Mouse (Mus musculus) ES-E14 (cell line): ENCODE measurements around the gene Olfr282. TPM values are rescaled to one million over a fixed set of nuclear protein-coding genes. Genes with fewer than 3 reads are reported as not detected.

ENCODE experiments used
- DNase-seq: peaks from one replicate; pipeline ENCODE4 v3.0.0-alpha.2; 2013; ENCODE audit warnings: low read depth, low spot score
- H3K27ac ChIP-seq: 2 replicates; pipeline ENCODE4 v1.5.1; 2012; ENCODE audit warnings: low read depth, mild to moderate bottlenecking, low read length, moderate library complexity, mixed read lengths; ENCODE audit not compliant: poor library complexity, insufficient read depth, severe bottlenecking
- H3K36me3 ChIP-seq: 2 replicates; pipeline ENCODE4 v1.6.1; 2012; ENCODE audit warnings: mild to moderate bottlenecking, low read length, moderate library complexity, mixed read lengths; ENCODE audit not compliant: control insufficient read depth, poor library complexity, insufficient read depth, severe bottlenecking
- H3K4me1 ChIP-seq, 2 experiments: fragments of 150-350 bp in 1 of 2; sonication (generic) in 1 of 2; 2 replicates each; pipeline ENCODE4 v1.6.1; 2012; ENCODE audit warnings: low read length in 2 of 2, mild to moderate bottlenecking in 1 of 2, mixed read lengths in 1 of 2; ENCODE audit not compliant: control insufficient read depth in 2 of 2, insufficient read depth in 2 of 2, poor library complexity in 1 of 2
- H3K4me3 ChIP-seq, 2 experiments: fragments of 150-350 bp in 1 of 2; sonication (generic) in 1 of 2; 2 replicates each; pipeline ENCODE4 v1.5.1; 2012; ENCODE audit warnings: low read length in 2 of 2, low read depth in 1 of 2, mild to moderate bottlenecking in 1 of 2, mixed read lengths in 1 of 2; ENCODE audit not compliant: insufficient read depth in 1 of 2, poor library complexity in 1 of 2, severe bottlenecking in 1 of 2
- H3K9ac ChIP-seq: 2 replicates; pipeline ENCODE4 v1.6.1; 2012; ENCODE audit warnings: low read depth, mild to moderate bottlenecking, low read length, mixed read lengths; ENCODE audit not compliant: poor library complexity, insufficient read depth, severe bottlenecking
- H3K9me3 ChIP-seq: fragments of 150-350 bp; sonication (generic); 2 replicates; pipeline ENCODE4 v1.6.1; 2012; ENCODE audit warnings: low read depth, mild to moderate bottlenecking, low read length; ENCODE audit not compliant: control insufficient read depth, insufficient read depth
- CHD2 ChIP-seq: IDR thresholded peaks from 2 replicates; pipeline ENCODE4 v1.6.1; 2014; ENCODE audit warnings: mild to moderate bottlenecking, low read depth, low read length, inconsistent platforms
- HCFC1 ChIP-seq: IDR thresholded peaks from 2 replicates; pipeline ENCODE4 v1.6.1; 2012; ENCODE audit warnings: low read length, inconsistent platforms, borderline replicate concordance; ENCODE audit not compliant: insufficient read depth
- MAFK ChIP-seq: IDR thresholded peaks from 2 replicates; pipeline ENCODE4 v1.6.1; 2014; ENCODE audit warnings: mild to moderate bottlenecking, low read depth, low read length, inconsistent platforms; ENCODE audit not compliant: insufficient read depth
- ZC3H11A ChIP-seq: IDR thresholded peaks from 2 replicates; pipeline ENCODE4 v1.6.1; 2012; ENCODE audit warnings: low read depth, mild to moderate bottlenecking, inconsistent platforms, low read length, borderline replicate concordance
- ZNF384 ChIP-seq: IDR thresholded peaks from 2 replicates; pipeline ENCODE4 v1.6.1; 2012; ENCODE audit warnings: low read depth, low read length, inconsistent platforms
- in situ Hi-C, 2 experiments: fragments of 600-800 bp; cut with MboI; formaldehyde crosslinking; loops; one replicate each; pipeline ENCODE4 v1.15.1; 2025; ENCODE audit warnings: low sequenced_read_pairs in 2 of 2, inconsistent platforms in 1 of 2; ENCODE audit not compliant: unreplicated experiment in 2 of 2
- total RNA-seq: library from RNA; depleted of rRNA; stranded (reverse); fragments of 300-350 nt; gene quantifications from 2 replicates; pipeline ENCODE4 v1.2.3, GENCODE M21; 2012

The Olfr282 gene
- total RNA-seq, 1 experiment, result not detected

GRCm38 (mm10) chr15:98476281-98476680 lies 45.3 kb downstream of the Olfr282 start:
- no peak for DNase-seq
- TF ChIP-seq HCFC1, result no peak
- no peak for TF ChIP-seq CHD2
- no peak for TF ChIP-seq MAFK
- no peak for TF ChIP-seq ZC3H11A
- TF ChIP-seq ZNF384, result no peak
- in situ Hi-C loops, result no loop called here
- no peaks in the 10 kb centered on the region; a peak in 1 of 4 replicates for H3K4me1 ChIP-seq
- no peaks in the 10 kb centered on the region for H3K9me3 ChIP-seq
- no peaks in the 10 kb centered on the region for H3K36me3 ChIP-seq
- H3K4me3 ChIP-seq, result no peak overlapping the region
- no peak overlapping the region for H3K27ac ChIP-seq
- no peak overlapping the region for H3K9ac ChIP-seq

DNA sequence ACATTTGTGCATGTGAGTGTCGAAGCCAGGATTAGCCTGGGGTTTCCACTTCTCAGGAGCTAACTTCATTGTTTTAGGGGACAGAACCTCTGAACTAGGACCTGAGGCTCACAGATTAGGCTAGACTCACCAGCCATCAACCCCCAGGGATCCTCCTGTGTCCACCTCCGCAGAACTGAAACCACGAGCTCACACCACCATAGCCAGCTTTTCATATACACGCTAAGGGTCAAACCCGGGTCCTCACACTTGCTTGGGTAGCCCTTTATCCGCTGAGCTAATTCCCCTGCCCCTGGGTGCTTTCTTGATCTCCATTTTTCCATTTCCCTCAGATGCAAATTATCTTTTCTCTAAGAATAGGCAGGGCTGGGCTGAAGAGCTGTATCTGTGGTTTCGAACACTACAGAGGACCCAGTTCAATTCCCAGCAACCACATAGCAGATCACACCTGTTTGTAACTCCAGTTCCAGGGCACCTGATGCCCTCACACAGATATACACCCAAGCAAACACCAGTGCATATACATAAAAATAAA lies 48.6 kb downstream of the Olfr282 start:
- TF ChIP-seq CHD2 (no peak), MAFK (no peak), ZNF384 (no peak), ZC3H11A (no peak), HCFC1 (no peak)
- in situ Hi-C loops, result no loop called here

DNA sequence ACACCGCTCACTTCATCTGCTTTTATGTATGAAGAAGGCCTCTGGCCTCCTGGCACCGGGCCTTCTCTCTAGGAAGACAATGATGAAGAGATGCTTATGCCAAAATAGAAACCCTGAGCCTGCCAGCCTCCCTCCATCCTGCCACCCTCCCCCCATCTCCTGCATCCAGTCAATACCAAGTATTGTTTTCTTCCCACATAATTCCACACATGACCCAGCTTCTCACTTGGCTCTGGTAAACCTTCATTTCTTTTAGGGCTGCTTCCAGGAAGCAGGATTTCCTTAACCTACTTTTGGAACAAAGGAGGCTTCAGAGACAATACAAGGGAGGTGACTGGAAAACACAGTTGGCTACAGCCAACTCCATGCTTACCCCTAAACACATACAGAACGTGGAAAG lies 51.7 kb downstream of the Olfr282 start, which contains the start of gene Lalba:
Gene Lalba, minus strand, starts transcription at position 21 of the 400 bp plus-strand sequence.
- TF ChIP-seq HCFC1, result no peak
- no peak for TF ChIP-seq ZC3H11A
- no peak for TF ChIP-seq MAFK
- no peak for TF ChIP-seq CHD2
- no peak for TF ChIP-seq ZNF384
- H3K4me1 ChIP-seq, result no peaks in the 10 kb centered on the region; a peak in 1 of 4 replicates
- H3K4me3 ChIP-seq, result no peak within 1 kb of the TSS
- in situ Hi-C loops, result no loop called here
- no peaks in the 10 kb centered on the region for H3K36me3 ChIP-seq
- H3K9me3 ChIP-seq, result no peaks in the 10 kb centered on the region
- H3K9ac ChIP-seq, result no peak within 1 kb of the TSS
- no peak within 1 kb of the TSS for H3K27ac ChIP-seq
- DNase-seq, result no peak

More for the DNA sequence above, 48.6 kb downstream of the Olfr282 start:
- Histone ChIP-seq H3K27ac (no peak overlapping the region), H3K9me3 (no peaks in the 10 kb centered on the region), H3K9ac (no peak overlapping the region), H3K4me3 (no peak overlapping the region), H3K36me3 (no peaks in the 10 kb centered on the region), H3K4me1 (no peaks in the 10 kb centered on the region; a peak in 1 of 4 replicates)
- no peak for DNase-seq

DNA sequence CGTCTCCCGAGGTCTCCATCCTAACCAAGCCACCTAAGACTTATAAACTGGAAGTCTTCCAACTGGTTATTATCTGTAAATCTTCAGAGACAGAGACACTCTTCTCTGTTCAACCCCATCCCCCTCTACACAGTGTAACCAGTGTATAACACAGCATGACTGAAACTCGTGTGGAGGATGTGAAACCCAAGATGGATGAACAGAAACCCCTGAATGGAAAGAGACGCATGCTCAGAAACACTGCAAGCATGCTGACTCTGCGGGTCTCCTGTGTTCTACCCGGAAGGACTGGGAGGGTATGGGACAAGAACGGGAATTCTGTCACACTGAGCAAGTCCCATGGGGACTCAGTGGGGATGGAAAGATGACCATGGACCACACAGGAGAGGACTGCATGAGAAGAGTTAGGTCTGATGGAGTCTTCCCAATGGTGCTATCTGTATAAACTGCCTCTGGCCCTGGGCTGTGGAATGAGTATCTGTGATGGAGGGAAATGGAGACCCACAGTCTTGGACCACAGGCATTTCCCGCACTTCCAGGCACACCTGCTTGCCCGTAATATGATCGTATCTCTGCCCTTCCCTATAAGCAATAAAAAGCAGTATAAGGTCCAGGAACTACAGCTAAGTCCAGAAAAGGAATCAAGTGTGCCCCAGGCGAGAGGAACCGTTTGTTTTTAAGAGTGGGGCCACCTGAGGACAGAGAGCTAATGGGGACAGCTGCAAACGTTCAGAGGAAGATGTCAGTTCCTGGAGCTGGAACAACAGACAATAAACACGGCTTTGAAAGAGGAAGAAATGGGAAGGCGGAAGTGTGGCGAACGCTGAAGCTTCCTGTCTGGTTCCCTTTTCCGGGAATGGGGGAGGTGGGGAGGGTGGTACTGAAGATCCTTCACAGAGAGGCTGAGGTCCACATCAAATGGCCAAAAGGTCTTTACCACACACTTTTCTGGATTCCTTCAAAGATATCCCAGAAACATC lies 53.2 kb downstream of the Olfr282 start:
- no peak for DNase-seq
- Histone ChIP-seq H3K27ac (no peak overlapping the region), H3K4me1 (no peaks in the 10 kb centered on the region; a peak in 1 of 4 replicates), H3K9me3 (no peaks in the 10 kb centered on the region), H3K4me3 (no peak overlapping the region), H3K36me3 (no peaks in the 10 kb centered on the region), H3K9ac (no peak overlapping the region)
- TF ChIP-seq HCFC1 (no peak), ZNF384 (no peak), ZC3H11A (no peak), CHD2 (no peak)
- in situ Hi-C loops, result no loop called here
